Mouse (Mus musculus) neural tube, embryonic 15.5 days (tissue): ENCODE data around the gene Dst. TPM values are rescaled to one million over a fixed set of nuclear protein-coding genes. Genes with fewer than 3 reads are reported as not detected.

Experiments
- ATAC-seq: fragments of 200-750 bp; cut with Nextera tagmentation; 2 replicates; pipeline ENCODE4 v1.8.0; 2017; ENCODE audit warnings: mild to moderate bottlenecking, moderate TSS enrichment, moderate library complexity; ENCODE audit not compliant: low FRiP score
- H3K27ac ChIP-seq: fragments of 300-500 bp; sonication (generic); replicated peaks from 2 replicates; pipeline ENCODE4 v1.5.1; 2015; ENCODE audit warnings: mild to moderate bottlenecking, inconsistent platforms
- H3K27me3 ChIP-seq: fragments of 300-500 bp; sonication (generic); replicated peaks from 2 replicates; pipeline ENCODE4 v1.6.1; 2015; ENCODE audit warnings: inconsistent platforms
- H3K36me3 ChIP-seq: fragments of 300-500 bp; sonication (generic); 2 replicates; pipeline ENCODE4 v1.6.1; 2015; ENCODE audit warnings: inconsistent platforms
- H3K4me1 ChIP-seq: fragments of 300-500 bp; sonication (generic); 2 replicates; pipeline ENCODE4 v1.6.1; 2015; ENCODE audit warnings: inconsistent platforms
- H3K4me2 ChIP-seq: fragments of 300-500 bp; sonication (generic); 2 replicates; pipeline ENCODE4 v1.6.1; 2015; ENCODE audit warnings: inconsistent platforms, mild to moderate bottlenecking, moderate library complexity
- H3K4me3 ChIP-seq: fragments of 300-500 bp; sonication (generic); replicated peaks from 2 replicates; pipeline ENCODE4 v1.5.1; 2015; ENCODE audit warnings: mild to moderate bottlenecking, inconsistent platforms
- H3K9ac ChIP-seq: fragments of 300-500 bp; sonication (generic); replicated peaks from 2 replicates; pipeline ENCODE4 v1.6.1; 2015; ENCODE audit warnings: mild to moderate bottlenecking, inconsistent platforms
- H3K9me3 ChIP-seq: fragments of 300-500 bp; sonication (generic); replicated peaks from 2 replicates; pipeline ENCODE4 v1.6.1; 2016; ENCODE audit warnings: inconsistent platforms
- WGBS: fragments of 180-500 bp; shearing (Covaris S2); methylation state at CpG from one replicate; pipeline ENCODE4 v1.1.7; 2015; ENCODE audit warnings: mixed read lengths; 5-methylcytosine and 5-hydroxymethylcytosine counted together
- polyA plus RNA-seq: library from polyadenylated mRNA; unstranded; fragments of >200 nt; fragmentation: Nextera tagmentation; extraction: Ambion mirVana; gene quantifications from 2 replicates; pipeline ENCODE4 v1.2.1, GENCODE M21; 2015

Dst gene
- polyA plus RNA-seq, 1 experiment from 2014 or later: 38.0 TPM

DNA sequence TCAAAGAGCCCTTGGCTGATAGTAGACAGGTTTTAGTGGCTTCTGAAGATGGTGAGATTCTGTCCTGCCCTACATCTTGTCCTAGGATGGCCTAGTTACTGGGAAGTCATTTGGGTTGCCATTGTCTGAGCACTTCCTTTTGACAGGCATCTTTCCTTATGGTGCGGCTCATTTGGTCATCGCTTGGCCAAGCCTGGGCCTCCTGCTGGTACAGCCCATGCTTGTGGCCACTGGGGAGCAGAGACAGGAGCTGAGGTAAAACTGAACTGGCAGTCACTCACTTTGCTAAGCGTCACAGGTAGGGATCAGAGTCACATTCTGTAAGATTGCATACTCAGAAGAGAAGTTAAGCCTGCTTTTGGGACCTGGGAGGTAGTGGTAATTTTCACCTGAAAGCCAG, 24.2 kb downstream of the Dst start:
- no peaks in the 10 kb centered on the region for H3K36me3 ChIP-seq
- H3K4me1 ChIP-seq: peaks cover 10% of the 10 kb centered on the region; the same call in 1 of the 2 replicates
- no peaks in the 10 kb centered on the region for H3K27me3 ChIP-seq
- ATAC-seq: no peak
- no peak overlapping the region for H3K27ac ChIP-seq
- no peaks in the 10 kb centered on the region for H3K9me3 ChIP-seq
- no peak overlapping the region for H3K9ac ChIP-seq
- 79% methylated on average over 3 of the region's 3 CpGs for WGBS
- H3K4me2 ChIP-seq: no peak overlapping the region
- H3K4me3 ChIP-seq: no peak overlapping the region

DNA sequence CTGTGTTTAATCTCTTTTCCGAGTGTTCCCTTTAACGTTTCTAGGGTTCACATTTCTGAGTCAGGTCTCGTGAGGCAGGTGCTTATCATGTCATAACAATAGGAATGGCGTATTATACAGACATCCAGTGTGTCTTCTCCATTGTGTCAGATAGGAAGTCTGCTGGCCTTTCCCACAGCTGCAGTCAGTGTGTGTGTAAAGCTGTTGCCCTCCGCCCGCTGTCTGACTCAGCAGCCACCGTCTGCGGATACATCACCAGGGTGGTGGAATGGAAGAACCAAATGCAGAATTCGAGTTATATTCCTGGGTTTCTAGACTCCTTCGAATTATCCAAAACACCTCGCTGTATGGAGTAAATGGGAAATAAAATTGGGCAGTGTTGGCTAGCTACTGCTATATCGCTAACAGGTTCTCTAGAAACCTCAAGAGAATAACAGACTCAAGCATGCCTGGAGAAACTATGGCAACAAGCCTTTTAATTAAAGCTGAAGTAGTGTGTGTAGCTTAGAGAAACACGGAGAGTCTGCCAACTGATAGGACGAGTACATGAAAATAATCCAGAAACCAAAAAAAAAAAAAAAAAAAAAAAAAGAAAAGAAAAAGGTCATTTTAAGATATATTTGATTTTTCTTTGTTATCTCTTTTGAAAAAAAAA, 24.9 kb downstream of the Dst start:
- H3K36me3 ChIP-seq: no peaks in the 10 kb centered on the region
- H3K9ac ChIP-seq: no peak overlapping the region
- no peaks in the 10 kb centered on the region for H3K9me3 ChIP-seq
- no peaks in the 10 kb centered on the region for H3K27me3 ChIP-seq
- ATAC-seq: peak; percentile 47; the same call in 1 of the 2 replicates
- no peak overlapping the region for H3K27ac ChIP-seq
- H3K4me1 ChIP-seq: peaks cover 10% of the 10 kb centered on the region; the same call in 1 of the 2 replicates
- H3K4me3 ChIP-seq: no peak overlapping the region
- WGBS: 60% methylated on average over 14 of the region's 14 CpGs
- H3K4me2 ChIP-seq: no peak overlapping the region

DNA sequence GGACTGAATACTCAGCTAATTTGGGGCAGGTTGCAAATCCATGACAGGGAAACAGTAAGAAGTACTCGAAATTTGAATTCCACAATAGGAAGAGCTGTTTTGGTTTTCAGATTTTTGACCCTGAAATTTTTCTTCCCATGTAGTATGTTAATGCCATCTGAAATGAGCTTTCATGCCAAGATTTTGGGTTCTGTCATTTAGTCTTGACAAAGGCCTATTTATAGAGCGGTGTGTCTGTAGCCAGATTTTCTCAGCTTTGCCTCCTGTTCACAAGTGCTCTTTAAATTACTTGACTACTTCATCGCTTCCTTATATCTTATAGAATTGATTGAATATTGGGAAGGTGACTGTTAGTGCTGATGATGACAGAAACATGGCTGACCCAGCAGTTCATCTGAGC, 27.9 kb downstream of the Dst start:
- H3K9ac ChIP-seq: no peak overlapping the region

DNA sequence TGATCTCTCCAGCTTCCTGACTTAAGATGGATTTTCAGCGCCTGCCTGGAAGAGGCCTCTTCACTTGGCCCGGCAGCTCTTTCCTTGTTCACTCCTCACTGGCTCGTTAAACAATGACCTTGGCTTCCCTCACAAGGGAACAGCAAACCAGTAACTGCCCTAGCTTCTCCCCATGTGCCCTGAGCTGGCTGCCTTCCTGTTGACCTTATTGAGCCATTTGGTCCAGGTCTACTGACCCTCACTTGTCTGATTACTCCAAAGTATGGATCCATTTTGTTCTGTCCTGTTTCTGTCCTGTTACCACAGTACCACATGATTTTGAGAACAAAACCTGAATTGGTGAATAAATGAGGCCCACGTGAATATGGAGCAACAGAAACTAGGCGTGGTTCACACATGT, 31.8 kb downstream of the Dst start:
- Histone ChIP-seq H3K9ac (no peak overlapping the region), H3K27me3 (no peaks in the 10 kb centered on the region), H3K4me1 (no peaks in the 10 kb centered on the region), H3K4me2 (no peak overlapping the region), H3K9me3 (no peaks in the 10 kb centered on the region), H3K36me3 (no peaks in the 10 kb centered on the region), H3K4me3 (no peak overlapping the region), H3K27ac (no peak overlapping the region)
- WGBS: 81% methylated on average over 5 of the region's 5 CpGs
- no peak for ATAC-seq

More for the DNA sequence above, 27.9 kb downstream of the Dst start:
- H3K4me1 ChIP-seq: peaks cover 10% of the 10 kb centered on the region; the same call in 1 of the 2 replicates
- H3K36me3 ChIP-seq: no peaks in the 10 kb centered on the region
- ATAC-seq: no peak
- H3K4me2 ChIP-seq: no peak overlapping the region
- 85% methylated on average over 3 of the region's 3 CpGs for WGBS
- H3K27me3 ChIP-seq: no peaks in the 10 kb centered on the region
- no peak overlapping the region for H3K4me3 ChIP-seq
- no peaks in the 10 kb centered on the region for H3K9me3 ChIP-seq
- H3K27ac ChIP-seq: no peak overlapping the region

DNA sequence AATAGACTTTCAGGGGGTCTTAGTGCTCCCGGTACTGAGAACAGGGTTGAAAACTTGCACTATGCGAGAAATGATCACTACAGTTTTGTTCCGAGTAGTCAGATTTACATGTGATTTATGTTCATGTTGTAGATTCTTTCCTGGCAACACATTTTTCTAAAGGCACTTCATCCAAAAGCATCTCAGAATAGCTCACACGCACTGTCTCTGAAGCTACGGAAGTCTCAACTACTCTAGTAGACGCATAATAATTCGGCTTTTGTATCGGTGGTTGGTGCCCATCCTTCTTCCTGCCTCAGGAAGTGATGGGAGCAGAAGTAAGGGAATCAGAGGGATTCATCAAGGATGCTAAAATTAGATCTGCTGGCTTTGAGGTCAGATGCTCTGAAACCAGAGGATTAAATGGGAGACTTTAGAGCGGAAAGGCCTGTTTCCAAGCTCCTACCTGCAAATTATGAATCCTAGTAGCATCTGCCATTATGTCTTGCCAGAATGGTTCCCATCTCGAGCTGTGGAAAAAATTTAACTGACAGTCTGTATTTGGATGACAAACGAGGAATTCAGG, 32.4 kb downstream of the Dst start:
- whole genome bisulfite sequencing: 80% methylated on average over 11 of the region's 11 CpGs
- H3K4me1 ChIP-seq: no peaks in the 10 kb centered on the region
- ATAC-seq: no peak

DNA sequence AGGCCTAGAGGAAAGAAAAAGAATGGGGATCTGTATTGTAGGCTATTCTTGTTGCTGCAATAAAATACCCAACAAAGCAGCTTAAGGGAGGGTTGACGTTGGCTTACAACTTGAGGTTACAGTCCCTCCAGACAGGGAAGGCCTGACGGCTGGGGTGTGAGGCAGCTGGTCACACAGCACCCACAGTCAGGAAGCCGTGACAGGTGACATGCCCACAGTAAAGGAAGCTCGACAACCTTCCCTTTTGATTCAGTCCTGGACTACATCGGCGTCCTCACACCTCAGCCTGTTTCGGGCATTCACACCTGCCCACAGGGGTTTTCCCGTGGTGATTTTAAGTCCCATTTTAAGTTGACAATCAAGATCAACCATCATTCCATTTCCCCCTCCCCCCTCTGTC, 34.6 kb downstream of the Dst start:
- Histone ChIP-seq H3K4me2 (no peak overlapping the region), H3K36me3 (no peaks in the 10 kb centered on the region), H3K4me3 (no peak overlapping the region), H3K27me3 (no peaks in the 10 kb centered on the region), H3K9ac (no peak overlapping the region), H3K27ac (no peak overlapping the region), H3K9me3 (no peaks in the 10 kb centered on the region), H3K4me1 (no peaks in the 10 kb centered on the region)
- ATAC-seq: no peak
- WGBS: 87% methylated on average over 8 of the region's 8 CpGs

More for the DNA sequence above, 32.4 kb downstream of the Dst start:
- H3K9ac ChIP-seq: no peak overlapping the region
- H3K36me3 ChIP-seq: no peaks in the 10 kb centered on the region
- H3K4me2 ChIP-seq: no peak overlapping the region
- no peak overlapping the region for H3K27ac ChIP-seq
- no peak overlapping the region for H3K4me3 ChIP-seq
- no peaks in the 10 kb centered on the region for H3K9me3 ChIP-seq
- H3K27me3 ChIP-seq: no peaks in the 10 kb centered on the region

DNA sequence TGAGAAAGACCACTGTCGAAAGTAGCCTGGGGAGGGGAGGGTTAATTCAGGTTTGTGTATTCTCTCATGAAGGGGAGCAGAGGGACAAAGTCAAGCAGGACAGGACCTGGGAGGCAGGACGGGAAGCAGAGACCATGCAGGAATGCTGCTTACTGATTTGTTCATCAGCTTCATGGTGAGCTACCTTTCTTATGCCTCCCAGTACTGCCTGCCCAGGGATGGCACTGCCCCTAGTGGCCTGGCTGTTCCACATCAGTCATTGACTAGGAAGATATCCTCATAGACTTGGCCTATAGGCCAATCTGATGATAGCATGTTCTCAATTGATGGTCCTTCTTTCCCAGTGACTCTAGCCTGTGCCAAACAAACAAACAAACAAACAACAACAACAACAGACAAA, 35.9 kb downstream of the Dst start:
- H3K9ac ChIP-seq: no peak overlapping the region
- no peak overlapping the region for H3K27ac ChIP-seq
- no peaks in the 10 kb centered on the region for H3K9me3 ChIP-seq
- no peak overlapping the region for H3K4me3 ChIP-seq
- ATAC-seq: no peak
- WGBS: 74% methylated on average over 2 of the region's 2 CpGs
- H3K4me1 ChIP-seq: no peaks in the 10 kb centered on the region
- H3K27me3 ChIP-seq: no peaks in the 10 kb centered on the region
- H3K36me3 ChIP-seq: no peaks in the 10 kb centered on the region
- H3K4me2 ChIP-seq: no peak overlapping the region

DNA sequence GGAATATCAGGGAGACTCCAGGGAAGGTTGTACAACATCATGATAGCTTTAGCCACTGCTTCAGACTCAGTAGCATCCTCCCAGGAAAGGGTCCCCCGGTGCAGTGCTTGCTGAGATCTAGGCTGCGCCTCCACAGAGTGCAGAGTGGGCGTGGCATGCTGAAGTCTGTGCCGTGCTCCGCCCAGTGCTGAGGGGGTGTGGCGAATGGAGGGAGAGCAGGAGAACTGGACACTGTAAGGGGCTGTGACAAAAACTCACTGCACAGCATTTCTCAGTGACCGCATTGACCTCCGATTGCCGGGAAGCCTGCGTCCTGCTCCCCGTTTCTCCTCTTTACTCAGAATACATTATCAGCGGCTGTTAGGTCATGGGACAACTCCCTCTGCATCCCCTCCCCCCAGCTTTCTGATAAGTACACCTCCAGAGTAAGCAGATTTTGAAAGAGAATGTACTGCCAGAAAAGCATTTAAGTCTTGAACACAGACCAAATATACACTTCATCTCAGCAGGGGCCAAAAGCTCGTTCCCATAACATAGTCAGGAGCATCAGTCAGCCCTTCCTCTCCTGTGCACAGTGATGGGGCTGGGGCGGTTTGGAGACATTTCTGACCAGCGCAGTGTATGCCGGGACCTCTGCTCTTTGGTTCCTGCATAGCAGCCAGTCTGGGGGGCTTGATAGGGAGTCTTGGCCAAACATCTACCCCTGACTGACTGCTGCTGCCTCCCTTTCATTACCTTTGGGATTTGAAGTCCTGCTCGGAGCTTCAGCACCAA, 37.1 kb downstream of the Dst start:
- 70% methylated on average over 17 of the region's 17 CpGs for WGBS
- Histone ChIP-seq H3K36me3 (no peaks in the 10 kb centered on the region), H3K9ac (no peak overlapping the region), H3K4me3 (no peak overlapping the region), H3K27ac (no peak overlapping the region), H3K9me3 (no peaks in the 10 kb centered on the region), H3K27me3 (no peaks in the 10 kb centered on the region), H3K4me1 (no peaks in the 10 kb centered on the region), H3K4me2 (no peak overlapping the region)
- ATAC-seq: no peak

DNA sequence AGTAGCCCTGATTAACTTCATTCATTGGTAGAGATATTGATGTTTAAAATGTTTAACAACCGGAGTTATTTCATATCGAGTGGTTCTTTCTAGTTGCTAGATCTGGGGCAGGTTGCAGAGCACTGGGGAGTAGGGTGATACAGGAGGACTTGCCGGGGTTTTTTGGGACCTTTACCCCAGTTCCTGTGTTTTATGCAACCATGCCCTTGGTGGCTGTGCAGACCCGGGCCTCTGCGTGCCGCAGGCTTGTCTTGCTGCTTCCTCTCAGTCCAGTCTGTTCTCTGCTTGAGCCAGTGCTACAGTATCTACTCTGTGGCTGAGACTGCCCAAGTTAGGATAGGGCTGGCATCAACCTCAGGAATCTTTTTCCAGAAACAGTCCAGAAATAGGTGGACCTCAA, 37.7 kb downstream of the Dst start:
- Histone ChIP-seq H3K27me3 (no peaks in the 10 kb centered on the region), H3K27ac (no peak overlapping the region), H3K9ac (no peak overlapping the region), H3K4me1 (no peaks in the 10 kb centered on the region), H3K36me3 (no peaks in the 10 kb centered on the region), H3K4me2 (no peak overlapping the region), H3K9me3 (no peaks in the 10 kb centered on the region), H3K4me3 (no peak overlapping the region)
- no peak for ATAC-seq
- 92% methylated on average over 6 of the region's 6 CpGs for WGBS

DNA sequence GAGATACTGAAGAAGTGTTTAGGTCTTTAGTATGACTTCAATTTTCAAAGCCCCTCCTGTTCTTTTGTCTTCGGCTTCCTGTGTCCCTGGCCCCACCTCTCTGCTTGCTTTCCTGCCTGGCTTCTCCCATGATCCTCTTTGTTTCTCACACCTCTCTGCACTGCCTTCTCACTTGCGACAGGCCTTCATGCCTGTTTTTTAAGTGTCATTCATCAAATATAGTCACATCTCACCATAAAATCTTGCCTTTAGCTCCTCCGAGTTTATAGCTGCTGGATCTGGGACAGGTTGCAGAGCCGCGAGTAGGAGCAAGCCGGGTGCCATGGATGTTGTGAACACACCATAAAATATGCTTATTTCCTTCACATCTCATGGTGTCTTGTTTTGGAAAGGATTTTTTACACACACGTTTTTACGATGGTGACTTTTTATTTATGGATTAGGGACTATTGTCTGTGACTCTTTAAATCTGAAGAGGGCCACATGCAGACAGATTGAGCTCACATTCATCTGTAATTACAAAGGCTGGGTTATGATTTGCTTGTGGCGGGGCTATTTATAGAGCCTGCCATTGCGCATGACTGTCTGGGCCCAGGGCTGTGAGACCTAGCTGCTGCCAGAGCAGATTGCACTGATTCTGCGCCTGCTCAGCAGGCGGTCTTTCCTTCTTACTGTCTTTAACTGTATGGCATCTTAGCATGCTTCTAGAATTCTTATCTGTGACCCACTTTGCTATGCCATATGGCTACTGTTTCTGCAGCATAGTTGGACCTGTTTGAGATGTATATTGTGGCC, 38.8 kb downstream of the Dst start:
- Histone ChIP-seq H3K27me3 (no peaks in the 10 kb centered on the region), H3K9me3 (no peaks in the 10 kb centered on the region), H3K4me3 (no peak overlapping the region), H3K36me3 (no peaks in the 10 kb centered on the region), H3K4me1 (no peaks in the 10 kb centered on the region), H3K4me2 (no peak overlapping the region), H3K27ac (peak overlapping the region; percentile 49), H3K9ac (no peak overlapping the region)
- peak; percentile 79 for ATAC-seq
- WGBS: 67% methylated on average over 12 of the region's 12 CpGs

DNA sequence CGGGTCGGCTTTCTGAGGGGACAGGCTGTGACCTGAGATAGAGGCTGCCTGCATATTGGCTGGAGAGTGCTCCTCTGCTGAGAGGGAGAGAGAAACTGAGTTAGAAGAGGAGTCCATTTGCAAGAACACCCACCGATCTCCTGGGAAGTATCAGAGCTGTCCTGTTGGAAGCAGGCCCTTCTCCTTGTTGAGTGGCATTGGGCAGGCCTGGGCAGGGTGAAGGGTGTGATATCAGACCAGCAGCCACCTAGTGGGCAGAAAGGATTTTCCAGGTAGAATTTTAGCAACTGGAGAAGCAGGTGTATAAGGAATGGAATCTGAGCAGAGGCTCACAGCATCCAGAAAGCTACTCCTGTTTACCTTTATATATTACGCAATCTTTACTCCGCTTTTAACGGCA, 39.8 kb downstream of the Dst start:
- no peaks in the 10 kb centered on the region for H3K27me3 ChIP-seq
- no peak for ATAC-seq

More for the DNA sequence above, 39.8 kb downstream of the Dst start:
- 88% methylated on average over 6 of the region's 6 CpGs for WGBS
- Histone ChIP-seq H3K4me3 (no peak overlapping the region), H3K4me2 (no peak overlapping the region), H3K9me3 (no peaks in the 10 kb centered on the region), H3K9ac (no peak overlapping the region), H3K27ac (no peak overlapping the region), H3K36me3 (no peaks in the 10 kb centered on the region), H3K4me1 (no peaks in the 10 kb centered on the region)
